Mouse (Mus musculus) cerebellum, adult 2 months (tissue): Measurements from ENCODE around the gene Svopl.

Source experiments
- CTCF ChIP-seq: fragments of 200-500 bp; IDR thresholded peaks from 2 replicates; pipeline ENCODE4 v1.5.1; 2011; ENCODE audit warnings: low read depth, mild to moderate bottlenecking, control low read depth, low read length, moderate library complexity, borderline replicate concordance; ENCODE audit not compliant: insufficient read depth
- POLR2A ChIP-seq: fragments of 200-500 bp; IDR thresholded peaks from 2 replicates; pipeline ENCODE4 v1.6.1; 2011; ENCODE audit warnings: low read length, control low read depth, borderline replicate concordance; ENCODE audit not compliant: insufficient read depth

GRCm38 (mm10) chr6:38071256-38071655 is 24.5 kb upstream of the Svopl start:
- TF ChIP-seq CTCF (no peak), POLR2A (no peak)
